Mouse (Mus musculus) liver, embryonic 14.5 days (tissue): ENCODE measurements at regions not wholly inside any gene's neighbourhood (a gene's known extent, or its start where the extent isn't known, plus 50 kb on each side); places are given as distances from the start of the nearest gene placed in this dataset.
"Not testable (repeated sequence)": the region's sequence is repeated elsewhere in the genome, so short reads cannot be mapped to it uniquely, and the experiment has no call there.

ENCODE experiments used
- ATAC-seq: fragments of 200-750 bp; cut with Nextera tagmentation; 2 replicates; pipeline ENCODE4 v1.8.0; 2017; ENCODE audit warnings: moderate number of reproducible peaks, mild to moderate bottlenecking, moderate library complexity; ENCODE audit not compliant: insufficient read depth
- DNase-seq, 3 experiments: peaks; one replicate each; pipeline ENCODE4 v3.0.0-alpha.2; 2012 to 2013; ENCODE audit warnings: low read depth in 3 of 3, low spot score in 3 of 3
- H3K27ac ChIP-seq: fragments of 300-500 bp; sonication (generic); 2 replicates; pipeline ENCODE4 v1.5.1; 2014; ENCODE audit warnings: moderate library complexity, mild to moderate bottlenecking, control low read depth, inconsistent platforms
- H3K27me3 ChIP-seq: fragments of 300-500 bp; sonication (generic); 2 replicates; pipeline ENCODE4 v1.6.1; 2014; ENCODE audit warnings: mild to moderate bottlenecking, low read length, moderate library complexity; ENCODE audit not compliant: control insufficient read depth, insufficient read depth
- H3K36me3 ChIP-seq: fragments of 300-500 bp; sonication (generic); replicated peaks from 2 replicates; pipeline ENCODE4 v1.6.1; 2014; ENCODE audit warnings: low read depth; ENCODE audit not compliant: control insufficient read depth, insufficient read depth
- H3K4me1 ChIP-seq, 2 experiments: fragments of 200-500 bp in 1 of 2; fragments of 300-500 bp in 1 of 2; sonication (generic) in 1 of 2; replicated peaks; 2 replicates each; pipeline ENCODE4 v1.6.1; 2012 to 2014; ENCODE audit warnings: antibody characterized with exemption in 1 of 2, inconsistent platforms in 1 of 2, low read length in 1 of 2; ENCODE audit not compliant: control insufficient read depth in 2 of 2, insufficient read depth in 2 of 2
- H3K4me2 ChIP-seq: fragments of 300-500 bp; sonication (generic); 2 replicates; pipeline ENCODE4 v1.6.1; 2014; ENCODE audit warnings: low read depth, mild to moderate bottlenecking, control low read depth, moderate library complexity
- H3K4me3 ChIP-seq, 2 experiments: fragments of 200-500 bp in 1 of 2; fragments of 300-500 bp in 1 of 2; sonication (generic) in 1 of 2; 2 replicates each; pipeline ENCODE4 v1.5.1; 2012 to 2014; ENCODE audit warnings: low read depth in 2 of 2, low read length in 2 of 2, mild to moderate bottlenecking in 2 of 2, control low read depth in 1 of 2, inconsistent platforms in 1 of 2, moderate library complexity in 1 of 2; ENCODE audit not compliant: insufficient read depth in 1 of 2
- H3K9ac ChIP-seq: fragments of 300-500 bp; sonication (generic); replicated peaks from 2 replicates; pipeline ENCODE4 v1.6.1; 2014; ENCODE audit warnings: mild to moderate bottlenecking, control low read depth, moderate library complexity
- H3K9me3 ChIP-seq: fragments of 300-500 bp; sonication (generic); 2 replicates; pipeline ENCODE4 v1.6.1; 2016; ENCODE audit warnings: low read length, mixed read lengths; ENCODE audit not compliant: control insufficient read depth
- CTCF ChIP-seq: IDR thresholded peaks from 2 replicates; pipeline ENCODE4 v1.5.1; 2016; ENCODE audit warnings: antibody characterized with exemption, low read depth, control low read depth
- EP300 ChIP-seq: IDR thresholded peaks from 2 replicates; pipeline ENCODE4 v1.6.1; 2016; ENCODE audit warnings: antibody characterized with exemption, low read depth
- WGBS: fragments of 180-500 bp; shearing (Covaris S2); extraction: QIAGEN DNeasy Blood & Tissue Kit; methylation state at CpG from one replicate; pipeline ENCODE4 v1.1.7; 2014; ENCODE audit not compliant: insufficient replicate concordance; 5-methylcytosine and 5-hydroxymethylcytosine counted together

GRCm38 (mm10) chr12:77891452-77891851 lies 302.6 kb upstream of the Gm6657 start:
- WGBS: 71% methylated on average over 6 of the region's 6 CpGs
- H3K9me3 ChIP-seq: no peaks in the 10 kb centered on the region
- no peaks in the 10 kb centered on the region for H3K27me3 ChIP-seq
- ATAC-seq (no peak), DNase-seq (no peak)
- no peak overlapping the region for H3K27ac ChIP-seq
- no peak overlapping the region for H3K4me3 ChIP-seq
- TF ChIP-seq CTCF: no peak
- no peak for TF ChIP-seq EP300
- H3K9ac ChIP-seq: no peak overlapping the region
- H3K36me3 ChIP-seq: no peaks in the 10 kb centered on the region
- H3K4me1 ChIP-seq: no peaks in the 10 kb centered on the region
- no peak overlapping the region for H3K4me2 ChIP-seq

GRCm38 (mm10) chr12:77894238-77894637 lies 299.8 kb upstream of the Gm6657 start:
- no peak for TF ChIP-seq CTCF
- TF ChIP-seq EP300: no peak
- Histone ChIP-seq H3K27me3 (no peaks in the 10 kb centered on the region), H3K36me3 (no peaks in the 10 kb centered on the region), H3K4me1 (no peaks in the 10 kb centered on the region), H3K9me3 (no peaks in the 10 kb centered on the region), H3K4me2 (no peak overlapping the region), H3K9ac (no peak overlapping the region), H3K4me3 (no peak overlapping the region), H3K27ac (no peak overlapping the region)
- DNase-seq: no peak
- ATAC-seq: no peak

- H3K27me3 ChIP-seq: no peaks in the 10 kb centered on the region
- H3K4me3 ChIP-seq: no peak overlapping the region
- no peak overlapping the region for H3K27ac ChIP-seq
- H3K9me3 ChIP-seq: no peaks in the 10 kb centered on the region
- H3K4me2 ChIP-seq: no peak overlapping the region
- TF ChIP-seq CTCF (no peak), EP300 (no peak)
- ATAC-seq (no peak), DNase-seq (no peak)
- H3K4me1 ChIP-seq: no peaks in the 10 kb centered on the region
- H3K36me3 ChIP-seq: no peaks in the 10 kb centered on the region
- 55% methylated on average over 2 of the region's 2 CpGs for WGBS
- no peak overlapping the region for H3K9ac ChIP-seq
Observed at GRCm38 (mm10) chr12:77895508-77895907, 298.5 kb upstream of the Gm6657 start.

GRCm38 (mm10) chr12:77898974-77899373 lies 295.1 kb upstream of the Gm6657 start:
- not testable (repeated sequence) for H3K4me1 ChIP-seq, H3K36me3 ChIP-seq, H3K4me3 ChIP-seq, H3K27ac ChIP-seq, H3K4me2 ChIP-seq, H3K27me3 ChIP-seq, H3K9ac ChIP-seq, H3K9me3 ChIP-seq, ATAC-seq, DNase-seq
- 29% methylated on average over 2 of the region's 2 CpGs for WGBS

- Histone ChIP-seq H3K27me3 (no peaks in the 10 kb centered on the region), H3K9ac (no peak overlapping the region), H3K4me2 (no peak overlapping the region), H3K27ac (no peak overlapping the region), H3K4me3 (no peak overlapping the region), H3K9me3 (no peaks in the 10 kb centered on the region), H3K4me1 (no peaks in the 10 kb centered on the region), H3K36me3 (no peaks in the 10 kb centered on the region)
- no peak for DNase-seq
- WGBS: 69% methylated on average over 1 of the region's 1 CpGs
- no peak for ATAC-seq
- no peak for TF ChIP-seq CTCF
- no peak for TF ChIP-seq EP300
Observed at GRCm38 (mm10) chr12:77901254-77901653, 292.8 kb upstream of the Gm6657 start.
